Comparison of ENCODE assay signal across 25 mouse cellular contexts in the genomic region with DNA sequence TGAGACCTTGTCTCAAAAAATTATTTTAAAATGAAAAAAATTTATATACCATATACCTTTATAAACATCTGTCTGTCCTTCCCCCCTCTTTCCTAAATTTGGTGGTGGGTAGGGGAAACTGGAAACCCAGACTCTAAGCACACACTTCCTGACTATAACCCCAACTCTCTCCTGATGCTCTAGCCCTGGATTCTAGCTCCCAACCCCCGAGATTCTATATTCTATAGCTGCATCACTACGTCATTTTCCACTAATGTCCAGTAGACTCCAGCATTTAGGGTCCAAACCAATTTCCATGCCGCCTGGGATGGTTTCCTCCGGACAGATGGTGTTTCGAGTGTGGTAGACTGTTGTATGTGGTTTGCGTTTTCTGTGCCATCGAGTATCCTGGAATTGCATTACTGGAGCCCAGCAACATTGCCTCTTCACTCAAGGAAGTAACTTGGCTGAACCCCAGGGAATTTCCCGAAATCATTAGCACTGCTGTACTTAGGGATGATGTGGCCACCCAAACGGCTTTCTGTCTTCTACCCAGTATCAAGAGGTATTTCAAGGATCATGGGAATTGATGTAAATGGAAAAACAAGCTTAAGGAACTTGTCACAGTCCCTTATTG. TPM values are rescaled to one million over a fixed set of nuclear protein-coding genes. Genes with fewer than 3 reads are reported as not detected.
DNase-seq lines count a peak whose midpoint lies in the region; ATAC-seq and TF ChIP-seq lines count a peak whose summit lies in the region.
"Had no signal": no experiment of that assay in that cellular context is flagged by ENCODE, and none has a peak within 500 bp of the region (broad histone marks: within the 10 kb centered on the region; RNA-seq: fewer than 3 reads in every experiment).

No protein-coding gene starts in this region.

- no peaks in the 10 kb centered on the region for H3K9me3 ChIP-seq in forebrain, embryonic 11.5 days (ENCODE audit: control insufficient read depth, low read length)
- H3K9me3 ChIP-seq in forebrain, embryonic 13.5 days (replicated peaks), result no peaks in the 10 kb centered on the region
- H3K9me3 ChIP-seq in lung, embryonic 14.5 days (ENCODE audit: low read depth, low read length), result no peaks in the 10 kb centered on the region
- H3K9me3 ChIP-seq: heart, embryonic 15.5 days; limb, embryonic 15.5 days; liver, embryonic 15.5 days; midbrain, embryonic 12.5 days; neural tube, embryonic 12.5 days had no signal

- no peaks in the 10 kb centered on the region; the same call in 1 of the 2 replicates for H3K4me1 ChIP-seq in forebrain, embryonic 11.5 days (replicated peaks; ENCODE audit: control insufficient read depth, insufficient read depth, low read length)
- H3K4me1 ChIP-seq in forebrain, embryonic 13.5 days, result peaks cover 17% of the 10 kb centered on the region
- no peaks in the 10 kb centered on the region; the same call in 1 of the 2 replicates for H3K4me1 ChIP-seq in lung, embryonic 14.5 days (ENCODE audit: insufficient read depth)

- 87% methylated on average over 9 of the region's 9 CpGs for WGBS in forebrain, embryonic 11.5 days
- 81% methylated on average over 9 of the region's 9 CpGs for WGBS in forebrain, embryonic 13.5 days
- WGBS in lung, embryonic 14.5 days, result 83% methylated on average over 9 of the region's 9 CpGs

- no peaks in the 10 kb centered on the region; the same call in 1 of the 2 replicates for H3K36me3 ChIP-seq in forebrain, embryonic 11.5 days (ENCODE audit: control insufficient read depth, insufficient read depth, low read length)
- H3K36me3 ChIP-seq in forebrain, embryonic 13.5 days (ENCODE audit: poor library complexity, severe bottlenecking), result peaks cover 38% of the 10 kb centered on the region
- H3K36me3 ChIP-seq in lung, embryonic 14.5 days (ENCODE audit: insufficient read depth), result peaks cover 41% of the 10 kb centered on the region

- no peak overlapping the region for H3K4me3 ChIP-seq in forebrain, embryonic 11.5 days (ENCODE audit: low read depth, low read length)
- no peak overlapping the region for H3K4me3 ChIP-seq in forebrain, embryonic 13.5 days
- no peak overlapping the region for H3K4me3 ChIP-seq in lung, embryonic 14.5 days (ENCODE audit: low read depth, low read length)
- H3K4me3 ChIP-seq: erythroblast, embryonic 14.5 days; heart, embryonic 15.5 days; limb, embryonic 15.5 days; liver, embryonic 15.5 days; midbrain, embryonic 12.5 days; neural tube, embryonic 12.5 days had no signal

- H3K9ac ChIP-seq in forebrain, embryonic 11.5 days (ENCODE audit: low read length), result no peak overlapping the region
- H3K9ac ChIP-seq in forebrain, embryonic 13.5 days, result no peak overlapping the region
- no peak overlapping the region for H3K9ac ChIP-seq in lung, embryonic 14.5 days
- H3K9ac ChIP-seq: heart, embryonic 15.5 days; limb, embryonic 15.5 days; liver, embryonic 15.5 days; midbrain, embryonic 12.5 days; neural tube, embryonic 12.5 days had no signal

- DNase-seq in forebrain, embryonic 11.5 days (ENCODE audit: low spot score), result no peak
- DNase-seq in lung, embryonic 14.5 days, result peak; percentile 53
- DNase-seq in lung, postnatal 4 days, result no peak
- DNase-seq in lung, postnatal 10 days, result peak; percentile 30
- no peak for DNase-seq in cerebellum, postnatal 36 days
- DNase-seq in adrenal gland, postnatal 36 days, result no peak
- DNase-seq: adrenal gland, postnatal 10 days; B cell, adult 2 months; gastrocnemius, postnatal 10 days; heart, adult 18-20 months; kidney, adult 18-20 months; kidney, postnatal 10 days; layer of hippocampus, postnatal 36 days; thymus, postnatal 14 days had no signal

- no peak overlapping the region for H3K27ac ChIP-seq in forebrain, embryonic 11.5 days (ENCODE audit: low read depth, low read length)
- H3K27ac ChIP-seq in forebrain, embryonic 13.5 days, result no peak overlapping the region
- H3K27ac ChIP-seq in lung, embryonic 14.5 days (ENCODE audit: low read depth), result no peak overlapping the region
- H3K27ac ChIP-seq: heart, embryonic 15.5 days; limb, embryonic 15.5 days; liver, embryonic 15.5 days; midbrain, embryonic 12.5 days; neural tube, embryonic 12.5 days had no signal

- no peaks in the 10 kb centered on the region for H3K27me3 ChIP-seq in forebrain, embryonic 11.5 days (ENCODE audit: control insufficient read depth, insufficient read depth, low read length)
- no peaks in the 10 kb centered on the region for H3K27me3 ChIP-seq in forebrain, embryonic 13.5 days
- no peaks in the 10 kb centered on the region for H3K27me3 ChIP-seq in lung, embryonic 14.5 days (ENCODE audit: insufficient read depth, low read length)
- H3K27me3 ChIP-seq: heart, embryonic 15.5 days; limb, embryonic 15.5 days; liver, embryonic 15.5 days; midbrain, embryonic 12.5 days; neural tube, embryonic 12.5 days; Patski had no signal

- TF ChIP-seq CTCF in lung, embryonic 14.5 days (IDR thresholded peaks at IDR 0.05; ENCODE audit: low read depth), result no peak

- 0 out of 2 replicates have a peak, but pooled peaks have one; percentile 15 for ATAC-seq in forebrain, embryonic 11.5 days (replicated peaks; ENCODE audit: low FRiP score)
- no peak for ATAC-seq in forebrain, embryonic 13.5 days
- peak; percentile 9; the same call in 1 of the 2 replicates for ATAC-seq in lung, embryonic 14.5 days (ENCODE audit: insufficient read depth)
- ATAC-seq: Patski had no signal

- no peak overlapping the region for H3K4me2 ChIP-seq in forebrain, embryonic 11.5 days (ENCODE audit: low read depth, low read length, severe bottlenecking)
- no peak overlapping the region for H3K4me2 ChIP-seq in forebrain, embryonic 13.5 days
- H3K4me2 ChIP-seq in lung, embryonic 14.5 days, result no peak overlapping the region
- H3K4me2 ChIP-seq: heart, embryonic 15.5 days; limb, embryonic 15.5 days; liver, embryonic 15.5 days; midbrain, embryonic 12.5 days; neural tube, embryonic 12.5 days had no signal

RNA-seq across cellular contexts. Expression of a gene that starts 50.6 kb away (rescaled TPM):
- 4.6 TPM in 1 of 2 replicates, not detected in the other for polyA plus RNA-seq in forebrain, embryonic 11.5 days (2014; fragmentation: Nextera tagmentation; extraction: Ambion mirVana)
- polyA plus RNA-seq in forebrain, embryonic 13.5 days (2015; fragmentation: Nextera tagmentation; extraction: Ambion mirVana), result 3.5 and 10.1 TPM in 2 replicates
- polyA plus RNA-seq in lung, embryonic 14.5 days (2014; fragmentation: Nextera tagmentation; extraction: Ambion mirVana), result 0.58 and 1.2 TPM in 2 replicates
- 1 to 10 TPM; 4.2 to 5.7 TPM for total RNA-seq in adrenal gland, postnatal 36 days (2021)
- total RNA-seq: monocyte, adult 5-6 weeks had no signal
- polyA plus RNA-seq: brain, embryonic 14.5 days; liver, embryonic 15.5 days; Patski; testis, adult 2 months had no signal

Comparison
In these comparisons a context has a peak if more than half of its experiments do, and no peak if none do; other contexts are left out.
1. DNase-seq: peak in lung, embryonic 14.5 days (single experiment) and lung, postnatal 10 days (single experiment); none in forebrain, embryonic 11.5 days (single experiment), lung, postnatal 4 days (0 of 2), cerebellum, postnatal 36 days (0 of 2) and adrenal gland, postnatal 36 days (0 of 2).